Mouse (Mus musculus) E14TG2a.4 (cell line): ENCODE results near the gene Cks2.

Experiments used
- CTCF ChIP-seq: conservative IDR thresholded peaks from 2 replicates; pipeline ENCODE4 v1.5.1; 2014; ENCODE audit warnings: low read length
- NANOG ChIP-seq: IDR thresholded peaks from 2 replicates; pipeline ENCODE4 v1.6.1; 2014; ENCODE audit warnings: borderline replicate concordance, low read length, mixed read lengths

DNA sequence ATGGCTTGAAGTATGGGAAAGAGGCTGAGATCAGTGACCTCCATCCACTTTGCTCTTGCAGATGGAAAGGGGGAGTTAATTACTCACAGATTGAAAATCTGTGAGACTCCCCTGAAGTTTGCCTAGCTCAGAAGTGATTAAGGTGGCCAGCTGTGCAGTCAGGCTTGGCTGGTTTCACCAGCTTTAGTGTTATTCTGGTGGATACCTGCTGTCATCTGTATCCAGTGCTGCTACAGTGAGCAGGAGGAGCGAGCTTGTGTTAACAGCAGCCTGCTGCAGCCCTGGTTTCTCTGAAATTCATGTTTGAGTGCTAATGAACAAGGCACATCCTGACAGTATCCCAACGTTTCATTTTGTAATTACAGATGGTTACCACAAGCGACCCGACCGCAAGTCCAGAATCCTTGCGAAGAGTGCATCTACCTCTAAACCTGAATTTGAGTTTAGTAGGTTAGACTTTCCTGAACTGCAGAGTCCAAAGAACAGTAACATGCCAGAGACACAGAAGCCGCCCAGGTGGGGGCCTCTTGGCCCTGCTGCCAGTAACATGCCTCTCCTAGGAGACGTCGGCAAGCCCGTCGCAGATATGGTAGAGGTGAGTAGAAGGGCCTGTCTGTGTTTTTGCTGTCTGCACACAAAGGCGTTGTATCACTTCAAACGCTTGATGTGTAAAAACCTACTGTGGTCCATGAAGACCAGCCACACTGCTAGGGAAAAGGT, 11.6 kb downstream of the Cks2 start:
- TF ChIP-seq CTCF (no peak), NANOG (no peak)
